Mouse (Mus musculus): Measurements from ENCODE around the gene Lpp. TPM values are rescaled to one million over a fixed set of nuclear protein-coding genes. Genes with fewer than 3 reads are reported as not detected.

The Lpp gene
- polyA plus RNA-seq, 1 experiment from 2014 or later, result 79.9 TPM

DNA sequence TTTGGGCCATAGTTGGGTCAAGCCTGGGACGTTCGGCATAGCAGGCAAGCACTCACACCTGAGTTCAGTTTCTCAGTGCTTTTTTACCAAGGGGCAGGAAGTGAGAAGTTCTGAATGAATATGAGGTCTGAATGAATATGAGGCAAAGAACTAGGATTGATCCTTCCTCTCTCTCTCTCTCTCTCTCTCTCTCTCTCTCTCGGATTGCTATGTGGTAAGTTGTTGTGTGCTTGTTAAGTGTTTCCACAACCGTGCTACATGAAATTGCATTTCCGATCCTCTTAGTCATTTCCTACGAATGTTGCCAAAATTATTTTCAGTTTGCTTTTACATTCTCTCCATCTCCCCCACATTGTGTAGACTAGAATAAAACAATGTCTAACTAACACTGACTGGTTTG, 517.0 kb downstream of the Lpp start:
- 77% methylated on average over 6 of the region's 6 CpGs for WGBS
- no peak overlapping the region for H3K27ac ChIP-seq (ENCODE audit: low read depth)

GRCm38 (mm10) chr16:24910834-24911233, 517.5 kb downstream of the Lpp start:
- DNase-seq, result peak; percentile 69
- ATAC-seq (ENCODE audit: insufficient read depth), result peak; percentile 57; the same call in 1 of the 2 replicates
- TF ChIP-seq CTCF (IDR thresholded peaks at IDR 0.05; ENCODE audit: low read depth), result peak; percentile 49

More for the DNA sequence above, 517.0 kb downstream of the Lpp start:
- no peak for ATAC-seq (ENCODE audit: insufficient read depth)
- no peak overlapping the region for H3K9ac ChIP-seq
- peaks cover 7% of the 10 kb centered on the region; the same call in 1 of the 2 replicates for H3K4me1 ChIP-seq (ENCODE audit: insufficient read depth)
- no peak for DNase-seq
- no peak overlapping the region for H3K4me3 ChIP-seq (ENCODE audit: low read depth, low read length)
- no peak overlapping the region for H3K4me2 ChIP-seq
- no peaks in the 10 kb centered on the region for H3K27me3 ChIP-seq (ENCODE audit: insufficient read depth, low read length)
- no peaks in the 10 kb centered on the region for H3K36me3 ChIP-seq (ENCODE audit: insufficient read depth)
- no peaks in the 10 kb centered on the region for H3K9me3 ChIP-seq (ENCODE audit: low read depth, low read length)
- TF ChIP-seq CTCF (IDR thresholded peaks at IDR 0.05; ENCODE audit: low read depth), result no peak

GRCm38 (mm10) chr16:24912381-24912780, 519.1 kb downstream of the Lpp start:
- TF ChIP-seq CTCF (IDR thresholded peaks at IDR 0.05; ENCODE audit: low read depth), result no peak
- H3K4me2 ChIP-seq, result no peak overlapping the region
- H3K9me3 ChIP-seq (ENCODE audit: low read depth, low read length), result no peaks in the 10 kb centered on the region
- no peak for DNase-seq
- H3K27me3 ChIP-seq (ENCODE audit: insufficient read depth, low read length), result no peaks in the 10 kb centered on the region
- H3K27ac ChIP-seq (ENCODE audit: low read depth), result no peak overlapping the region
- H3K4me3 ChIP-seq (ENCODE audit: low read depth, low read length), result no peak overlapping the region
- H3K36me3 ChIP-seq (ENCODE audit: insufficient read depth), result no peaks in the 10 kb centered on the region
- peaks cover 7% of the 10 kb centered on the region; the same call in 1 of the 2 replicates for H3K4me1 ChIP-seq (ENCODE audit: insufficient read depth)
- WGBS, result 85% methylated on average over 1 of the region's 1 CpGs
- H3K9ac ChIP-seq, result no peak overlapping the region
- ATAC-seq (ENCODE audit: insufficient read depth), result no peak

More at GRCm38 (mm10) chr16:24910834-24911233, 517.5 kb downstream of the Lpp start:
- no peaks in the 10 kb centered on the region for H3K9me3 ChIP-seq (ENCODE audit: low read depth, low read length)
- H3K4me2 ChIP-seq, result no peak overlapping the region
- H3K27ac ChIP-seq (ENCODE audit: low read depth), result no peak overlapping the region
- WGBS, result 32% methylated on average over 3 of the region's 3 CpGs
- peaks cover 7% of the 10 kb centered on the region; the same call in 1 of the 2 replicates for H3K4me1 ChIP-seq (ENCODE audit: insufficient read depth)
- no peaks in the 10 kb centered on the region for H3K36me3 ChIP-seq (ENCODE audit: insufficient read depth)
- H3K27me3 ChIP-seq (ENCODE audit: insufficient read depth, low read length), result no peaks in the 10 kb centered on the region
- no peak overlapping the region for H3K9ac ChIP-seq
- no peak overlapping the region for H3K4me3 ChIP-seq (ENCODE audit: low read depth, low read length)

DNA sequence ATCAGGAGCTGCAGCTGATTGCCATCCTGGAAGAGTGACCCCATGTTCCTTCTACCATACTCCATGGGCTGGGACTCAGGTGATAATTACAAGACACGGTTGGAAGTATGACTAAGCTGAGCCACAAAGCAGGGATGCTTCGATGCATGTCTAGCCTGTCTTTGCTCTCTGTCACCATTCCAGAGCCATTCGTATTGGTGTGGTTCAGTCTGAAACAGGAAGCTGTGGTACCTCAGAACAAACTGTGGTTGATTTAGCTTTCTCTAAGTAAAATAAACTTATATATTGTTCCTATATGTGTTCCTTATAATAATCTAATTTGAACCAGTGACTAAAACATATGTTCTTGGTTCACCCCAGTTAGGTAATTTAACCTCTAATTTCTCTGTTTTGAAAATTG, 519.7 kb downstream of the Lpp start:
- ATAC-seq (ENCODE audit: insufficient read depth) (no peak), DNase-seq (no peak)
- H3K4me1 ChIP-seq (ENCODE audit: insufficient read depth), result peaks cover 7% of the 10 kb centered on the region; the same call in 1 of the 2 replicates
- H3K9ac ChIP-seq, result no peak overlapping the region
- WGBS, result 70% methylated on average over 3 of the region's 3 CpGs
- H3K4me3 ChIP-seq (ENCODE audit: low read depth, low read length), result no peak overlapping the region
- H3K36me3 ChIP-seq (ENCODE audit: insufficient read depth), result no peaks in the 10 kb centered on the region
- no peak for TF ChIP-seq CTCF (IDR thresholded peaks at IDR 0.05; ENCODE audit: low read depth)
- no peak overlapping the region for H3K27ac ChIP-seq (ENCODE audit: low read depth)
- H3K4me2 ChIP-seq, result no peak overlapping the region
- H3K9me3 ChIP-seq (ENCODE audit: low read depth, low read length), result no peaks in the 10 kb centered on the region
- no peaks in the 10 kb centered on the region for H3K27me3 ChIP-seq (ENCODE audit: insufficient read depth, low read length)

DNA sequence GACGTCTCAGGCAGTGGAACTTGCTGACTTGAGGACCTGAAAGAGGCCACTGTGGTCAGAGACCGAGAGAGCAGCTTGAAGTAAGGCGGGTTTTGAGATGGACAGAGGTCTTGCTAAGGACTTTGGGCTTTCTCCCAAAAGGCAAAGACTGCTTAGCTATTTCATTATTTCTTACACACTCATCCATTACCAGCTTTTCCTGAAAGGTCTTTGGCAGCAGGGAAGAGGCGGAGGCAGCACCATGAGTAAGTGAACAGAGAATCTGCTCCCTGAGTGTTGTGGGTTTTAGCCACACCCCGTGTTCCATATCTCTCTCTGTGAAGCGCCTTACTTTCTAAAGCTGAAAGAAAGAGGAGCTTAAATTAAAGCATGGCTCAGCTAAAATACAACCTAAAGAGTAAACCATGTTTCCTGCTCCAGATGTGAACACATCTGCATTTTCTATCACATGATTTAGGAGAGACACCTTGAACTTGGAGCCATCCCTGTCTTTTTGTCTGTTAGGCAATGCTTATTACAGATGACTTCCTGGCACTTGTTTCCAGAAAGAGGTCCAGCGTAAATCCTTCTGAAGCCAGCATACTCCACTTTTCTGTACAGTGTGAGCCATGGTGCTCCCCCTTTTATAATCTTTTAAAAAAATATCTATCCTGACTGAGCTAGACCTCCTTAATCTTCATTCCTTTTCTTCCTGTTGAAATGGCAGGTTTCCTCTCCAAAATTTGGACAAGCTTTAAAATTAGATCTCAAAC, 520.5 kb downstream of the Lpp start:
- TF ChIP-seq CTCF (IDR thresholded peaks at IDR 0.05; ENCODE audit: low read depth), result no peak
- H3K4me3 ChIP-seq (ENCODE audit: low read depth, low read length), result no peak overlapping the region
- no peak for ATAC-seq (ENCODE audit: insufficient read depth)
- H3K36me3 ChIP-seq (ENCODE audit: insufficient read depth), result no peaks in the 10 kb centered on the region
- H3K9ac ChIP-seq, result no peak overlapping the region
- no peaks in the 10 kb centered on the region for H3K27me3 ChIP-seq (ENCODE audit: insufficient read depth, low read length)
- H3K9me3 ChIP-seq (ENCODE audit: low read depth, low read length), result no peaks in the 10 kb centered on the region
- H3K4me2 ChIP-seq, result no peak overlapping the region
- DNase-seq, result peak; percentile 63
- WGBS, result 40% methylated on average over 7 of the region's 7 CpGs
- peak overlapping the region; percentile 63 for H3K27ac ChIP-seq (ENCODE audit: low read depth)
- peaks cover 7% of the 10 kb centered on the region; the same call in 1 of the 2 replicates for H3K4me1 ChIP-seq (ENCODE audit: insufficient read depth)

GRCm38 (mm10) chr16:24914393-24914751, 521.1 kb downstream of the Lpp start:
- ATAC-seq (ENCODE audit: insufficient read depth) (peak; percentile 52; the same call in 1 of the 2 replicates), DNase-seq (peak; percentile 77)
- Histone ChIP-seq H3K4me2 (no peak overlapping the region), H3K9me3 (ENCODE audit: low read depth, low read length) (no peaks in the 10 kb centered on the region), H3K27ac (ENCODE audit: low read depth) (peak overlapping the region; percentile 63), H3K27me3 (ENCODE audit: insufficient read depth, low read length) (no peaks in the 10 kb centered on the region), H3K36me3 (ENCODE audit: insufficient read depth) (no peaks in the 10 kb centered on the region), H3K4me1 (ENCODE audit: insufficient read depth) (peaks cover 7% of the 10 kb centered on the region; the same call in 1 of the 2 replicates), H3K9ac (no peak overlapping the region), H3K4me3 (ENCODE audit: low read depth, low read length) (no peak overlapping the region)
- WGBS, result 59% methylated on average over 3 of the region's 3 CpGs
- no peak for TF ChIP-seq CTCF (IDR thresholded peaks at IDR 0.05; ENCODE audit: low read depth)

GRCm38 (mm10) chr16:24915470-24915869, 522.2 kb downstream of the Lpp start:
- DNase-seq, result no peak
- H3K9ac ChIP-seq, result no peak overlapping the region

More at GRCm38 (mm10) chr16:24915470-24915869, 522.2 kb downstream of the Lpp start:
- no peak overlapping the region for H3K4me3 ChIP-seq (ENCODE audit: low read depth, low read length)
- H3K4me1 ChIP-seq (ENCODE audit: insufficient read depth), result peaks cover 7% of the 10 kb centered on the region; the same call in 1 of the 2 replicates
- no peaks in the 10 kb centered on the region for H3K27me3 ChIP-seq (ENCODE audit: insufficient read depth, low read length)
- no peak for TF ChIP-seq CTCF (IDR thresholded peaks at IDR 0.05; ENCODE audit: low read depth)
- no peaks in the 10 kb centered on the region for H3K9me3 ChIP-seq (ENCODE audit: low read depth, low read length)
- 73% methylated on average over 4 of the region's 4 CpGs for WGBS
- ATAC-seq (ENCODE audit: insufficient read depth), result no peak
- H3K4me2 ChIP-seq, result no peak overlapping the region
- H3K27ac ChIP-seq (ENCODE audit: low read depth), result no peak overlapping the region
- H3K36me3 ChIP-seq (ENCODE audit: insufficient read depth), result no peaks in the 10 kb centered on the region
